Mouse (Mus musculus) midbrain, embryonic 12.5 days (tissue): ENCODE data around the gene Npw. TPM values are rescaled to one million over a fixed set of nuclear protein-coding genes. Genes with fewer than 3 reads are reported as not detected.

ENCODE experiments used
- ATAC-seq: fragments of 200-750 bp; cut with Nextera tagmentation; 2 replicates; pipeline ENCODE4 v1.8.0; 2017; ENCODE audit warnings: low read depth, moderate TSS enrichment, moderate library complexity; ENCODE audit not compliant: low FRiP score
- H3K27ac ChIP-seq: fragments of 300-500 bp; sonication (generic); replicated peaks from 2 replicates; pipeline ENCODE4 v1.5.1; 2016; ENCODE audit warnings: mild to moderate bottlenecking
- H3K27me3 ChIP-seq: fragments of 300-500 bp; sonication (generic); 2 replicates; pipeline ENCODE4 v1.6.1; 2016; ENCODE audit warnings: mild to moderate bottlenecking
- H3K36me3 ChIP-seq: fragments of 300-500 bp; sonication (generic); 2 replicates; pipeline ENCODE4 v1.6.1; 2016
- H3K4me1 ChIP-seq: fragments of 300-500 bp; sonication (generic); 2 replicates; pipeline ENCODE4 v1.6.1; 2016
- H3K4me2 ChIP-seq: fragments of 300-500 bp; sonication (generic); replicated peaks from 2 replicates; pipeline ENCODE4 v1.6.1; 2016; ENCODE audit warnings: mild to moderate bottlenecking, moderate library complexity
- H3K4me3 ChIP-seq: fragments of 300-500 bp; sonication (generic); 2 replicates; pipeline ENCODE4 v1.5.1; 2016; ENCODE audit warnings: mild to moderate bottlenecking
- H3K9ac ChIP-seq: fragments of 300-500 bp; sonication (generic); replicated peaks from 2 replicates; pipeline ENCODE4 v1.6.1; 2016; ENCODE audit warnings: mild to moderate bottlenecking, moderate library complexity
- H3K9me3 ChIP-seq: fragments of 300-500 bp; sonication (generic); 2 replicates; pipeline ENCODE4 v1.6.1; 2016; ENCODE audit warnings: mild to moderate bottlenecking
- WGBS: fragments of 180-500 bp; shearing (Covaris S2); methylation state at CpG from one replicate; pipeline ENCODE4 v1.1.7; 2016; 5-methylcytosine and 5-hydroxymethylcytosine counted together
- polyA plus RNA-seq: library from polyadenylated mRNA; unstranded; fragments of >200 nt; fragmentation: Nextera tagmentation; extraction: Ambion mirVana; gene quantifications from 2 replicates; pipeline ENCODE4 v1.2.1, GENCODE M21; 2016

Npw gene
- polyA plus RNA-seq = not detected in 2 replicates

DNA sequence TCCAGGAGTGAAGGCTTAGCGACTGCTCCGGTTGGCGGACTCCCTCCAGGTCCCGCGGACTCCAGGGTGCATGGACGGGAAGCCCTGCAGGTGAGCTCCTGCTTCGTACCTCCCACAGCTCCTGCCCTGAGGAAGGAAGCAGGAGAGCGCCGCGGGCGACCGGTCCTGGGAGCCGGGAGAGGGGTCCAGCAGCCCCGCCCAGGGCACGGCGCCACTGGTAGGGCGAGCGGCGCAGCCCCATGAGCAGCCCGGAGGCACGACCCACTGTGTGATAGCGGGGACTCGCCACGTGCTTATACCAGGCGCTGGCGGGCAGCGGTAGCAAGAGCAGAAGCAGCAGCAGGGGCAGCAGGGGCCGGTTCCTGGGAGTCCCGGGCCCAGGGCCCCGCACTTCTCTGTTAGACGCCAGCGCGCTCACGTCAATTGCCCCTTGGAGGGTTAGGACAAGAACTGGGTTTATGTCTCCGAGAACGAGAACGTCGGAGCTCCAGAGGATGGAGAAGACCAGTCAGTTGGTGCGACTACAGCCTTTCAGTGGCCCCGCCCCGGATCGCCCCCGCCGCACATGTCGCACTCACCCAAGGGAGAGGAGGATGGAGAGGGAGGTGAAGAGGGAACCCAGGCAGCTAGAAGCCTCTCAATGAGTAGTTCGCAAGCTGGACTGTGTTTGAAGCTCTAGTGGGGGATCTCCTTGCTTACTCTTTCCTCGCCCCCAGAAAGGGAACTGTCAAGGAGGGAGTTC, at the start of gene Npw:
Gene Npw, minus strand, starts transcription at position 441 of the 742 bp plus-strand sequence.
- no peaks in the 10 kb centered on the region for H3K36me3 ChIP-seq
- peak; percentile 41; the same call in 1 of the 2 replicates for ATAC-seq
- no peaks in the 10 kb centered on the region for H3K9me3 ChIP-seq
- 1% methylated on average over 47 of the region's 47 CpGs for WGBS
- H3K27ac ChIP-seq = no peak within 1 kb of the TSS
- peaks cover 16% of the 10 kb centered on the region for H3K4me1 ChIP-seq
- peaks cover 53% of the 10 kb centered on the region for H3K27me3 ChIP-seq
- peak within 1 kb of the TSS; percentile 54 for H3K9ac ChIP-seq
- peak within 1 kb of the TSS; percentile 39 for H3K4me3 ChIP-seq
- H3K4me2 ChIP-seq = peak within 1 kb of the TSS; percentile 67

DNA sequence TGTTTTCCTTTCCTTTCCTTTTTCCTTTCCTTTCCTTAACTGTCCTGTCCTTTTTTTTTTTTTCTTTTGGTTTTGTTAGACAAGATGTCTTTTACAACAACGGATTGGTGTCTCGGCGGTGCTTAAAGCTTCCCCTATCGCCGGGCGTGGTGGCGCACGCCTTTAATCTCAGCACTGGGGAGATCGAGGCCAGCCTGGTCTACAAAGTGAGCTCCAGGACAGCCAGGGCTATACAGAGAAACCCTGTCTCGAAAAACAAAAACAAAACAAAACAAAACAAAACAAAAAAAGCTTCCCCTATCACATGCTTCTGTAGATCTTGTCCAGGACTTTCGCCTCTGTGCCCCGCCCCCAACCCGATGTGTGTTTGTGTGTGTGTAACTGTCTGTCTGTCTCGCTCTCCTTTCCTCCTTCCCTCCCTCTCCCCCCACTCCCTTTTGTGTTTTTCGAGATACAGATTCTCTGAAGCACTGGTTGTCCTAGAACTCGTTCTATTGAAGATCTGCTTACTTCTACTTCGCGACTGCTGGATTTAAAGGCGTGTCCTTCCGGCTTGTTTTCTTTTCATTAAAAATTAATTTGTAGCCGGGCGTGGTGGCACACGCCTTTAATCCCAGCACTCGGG, 49.7 kb upstream of the Npw start:
- WGBS = 8% methylated on average over 24 of the region's 24 CpGs

DNA sequence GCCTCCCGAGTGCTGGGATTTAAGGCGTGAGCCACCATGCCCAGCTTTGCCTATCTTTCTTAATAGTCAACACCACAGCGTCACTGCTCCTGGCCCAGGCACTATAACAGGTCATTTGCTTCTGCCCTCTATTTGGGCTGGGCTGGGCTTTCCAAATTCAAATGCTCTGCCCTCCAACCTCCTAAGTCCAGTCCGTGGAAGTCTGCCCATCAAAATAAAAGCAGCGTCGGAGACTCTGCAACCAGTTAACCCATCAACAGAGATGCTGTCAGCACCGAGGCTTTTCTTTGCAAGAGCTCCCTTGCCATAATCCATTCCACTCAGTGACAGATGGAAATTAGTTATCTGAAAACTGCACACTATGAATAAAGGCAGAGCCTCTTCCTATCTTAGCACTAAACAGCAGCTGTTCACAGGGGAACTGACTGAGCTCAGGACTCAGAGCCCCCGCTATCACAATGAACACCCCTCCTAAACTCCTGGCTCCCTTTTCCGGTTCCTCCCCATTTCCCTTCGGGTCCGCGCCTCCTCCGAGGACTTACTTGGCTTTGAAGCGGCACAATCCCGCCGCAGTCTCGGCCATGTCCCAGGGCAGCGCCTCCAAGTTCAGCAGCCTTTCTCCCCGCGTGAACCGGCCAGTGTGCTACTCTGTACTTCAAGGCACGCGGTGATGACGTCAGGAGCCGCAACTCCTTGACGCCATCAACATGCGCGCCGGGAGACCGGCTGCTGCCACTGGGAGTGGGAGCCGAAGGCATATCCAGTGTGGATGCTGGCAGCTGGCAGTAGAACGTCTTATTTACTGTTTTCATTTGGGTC, 48.9 kb upstream of the Npw start, which contains the start of gene Tbl3:
Gene Tbl3, minus strand, starts transcription at position 679 of the 819 bp plus-strand sequence.
- Histone ChIP-seq H3K4me1 (peaks cover 16% of the 10 kb centered on the region), H3K27me3 (no peaks in the 10 kb centered on the region), H3K9ac (peak within 1 kb of the TSS; percentile 71), H3K9me3 (no peaks in the 10 kb centered on the region), H3K27ac (peak within 1 kb of the TSS; percentile 77), H3K4me2 (peak within 1 kb of the TSS; percentile 80), H3K36me3 (peaks cover 30% of the 10 kb centered on the region), H3K4me3 (peak within 1 kb of the TSS; percentile 80)
- WGBS = 4% methylated on average over 32 of the region's 32 CpGs
- ATAC-seq = peak; percentile 92

More for the DNA sequence above, 49.7 kb upstream of the Npw start:
- H3K4me1 ChIP-seq = peaks cover 16% of the 10 kb centered on the region
- H3K27me3 ChIP-seq = no peaks in the 10 kb centered on the region
- peak overlapping the region; percentile 80 for H3K4me3 ChIP-seq
- H3K27ac ChIP-seq = peak overlapping the region; percentile 77
- peaks cover 24% of the 10 kb centered on the region for H3K36me3 ChIP-seq
- peak overlapping the region; percentile 80 for H3K4me2 ChIP-seq
- peak overlapping the region; percentile 71 for H3K9ac ChIP-seq
- no peaks in the 10 kb centered on the region for H3K9me3 ChIP-seq
- ATAC-seq = peak; percentile 68; the same call in 1 of the 2 replicates

DNA sequence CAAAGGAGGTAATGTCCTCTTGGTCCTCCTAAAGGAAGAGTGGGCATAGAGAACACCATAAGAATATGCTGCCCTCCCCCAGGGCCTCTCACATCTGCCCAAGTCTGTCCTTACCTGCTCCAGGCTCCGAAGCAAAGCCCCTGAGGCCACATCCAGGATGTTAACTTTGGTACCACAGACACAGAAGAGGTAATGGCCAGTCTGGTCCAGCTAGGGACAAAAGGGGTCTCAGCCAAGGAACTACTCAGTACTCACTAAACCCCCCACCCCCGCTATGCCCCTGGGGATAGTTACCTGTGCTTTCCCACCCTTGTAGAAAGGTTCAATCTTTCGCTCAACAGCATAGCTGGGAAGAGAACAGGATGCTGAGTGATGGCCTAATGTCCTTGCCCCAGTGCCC, 47.6 kb upstream of the Npw start:
- no peaks in the 10 kb centered on the region for H3K9me3 ChIP-seq
- H3K27ac ChIP-seq = no peak overlapping the region
- WGBS = 95% methylated on average over 3 of the region's 3 CpGs
- H3K36me3 ChIP-seq = peaks cover 44% of the 10 kb centered on the region
- 0 out of 2 replicates have a peak overlapping the region, but pooled peaks have one; percentile 80 for H3K4me2 ChIP-seq
- no peak overlapping the region for H3K9ac ChIP-seq
- ATAC-seq = no peak
- peaks cover 16% of the 10 kb centered on the region for H3K4me1 ChIP-seq
- no peaks in the 10 kb centered on the region for H3K27me3 ChIP-seq
- 0 out of 2 replicates have a peak overlapping the region, but pooled peaks have one; percentile 7 for H3K4me3 ChIP-seq

DNA sequence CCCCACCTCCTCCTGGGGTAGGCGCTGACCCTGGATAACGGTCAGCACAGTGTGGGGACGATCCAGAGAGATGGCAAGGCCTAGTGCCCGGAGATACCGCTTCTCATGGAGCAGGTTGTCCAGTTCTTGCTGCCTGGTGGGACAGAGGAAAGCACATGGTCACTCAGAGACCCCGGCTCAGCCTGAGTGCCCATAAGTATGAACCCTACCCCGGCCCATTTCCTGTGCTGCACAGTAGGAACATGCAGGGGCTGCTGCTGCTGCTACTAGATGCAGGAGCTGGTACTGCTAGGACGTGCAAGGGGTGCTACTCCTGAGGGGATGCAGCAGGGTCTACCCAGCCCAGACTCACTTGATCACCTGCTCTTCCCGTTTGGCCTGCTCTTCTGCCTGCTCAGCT, 43.0 kb upstream of the Npw start:
- no peak overlapping the region for H3K4me3 ChIP-seq
- H3K9me3 ChIP-seq = no peaks in the 10 kb centered on the region
- 90% methylated on average over 9 of the region's 9 CpGs for WGBS
- peaks cover 12% of the 10 kb centered on the region for H3K4me1 ChIP-seq
- no peak overlapping the region for H3K27ac ChIP-seq
- H3K4me2 ChIP-seq = no peak overlapping the region
- no peak overlapping the region; the same call in 1 of the 2 replicates for H3K9ac ChIP-seq
- H3K36me3 ChIP-seq = peaks cover 58% of the 10 kb centered on the region
- ATAC-seq = no peak
- peaks cover 8% of the 10 kb centered on the region for H3K27me3 ChIP-seq

DNA sequence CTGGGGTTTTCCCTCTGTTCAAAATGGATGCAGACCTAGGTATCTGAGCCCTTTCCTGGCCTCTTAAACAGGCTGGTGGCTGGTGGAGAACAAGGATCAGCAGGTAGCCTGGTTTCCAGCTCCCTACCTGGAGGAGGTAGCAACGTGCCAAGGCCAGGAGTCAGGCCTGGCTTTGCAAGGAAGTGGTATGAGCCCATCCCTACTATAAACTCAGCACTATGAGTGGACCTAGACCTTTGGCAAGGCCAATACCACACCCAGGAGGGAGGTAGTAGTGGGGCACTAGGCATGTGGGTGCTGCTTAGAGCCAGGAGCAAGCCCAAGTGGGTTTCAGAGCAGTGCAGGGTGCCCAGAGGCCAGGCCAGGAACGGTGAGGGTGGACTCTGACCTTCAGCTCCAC, 41.2 kb upstream of the Npw start:
- H3K4me2 ChIP-seq = no peak overlapping the region
- H3K4me1 ChIP-seq = peaks cover 17% of the 10 kb centered on the region
- no peak for ATAC-seq
- H3K27ac ChIP-seq = no peak overlapping the region
- WGBS = 81% methylated on average over 2 of the region's 2 CpGs
- peaks cover 8% of the 10 kb centered on the region for H3K27me3 ChIP-seq
- no peak overlapping the region for H3K4me3 ChIP-seq
- H3K9me3 ChIP-seq = no peaks in the 10 kb centered on the region
- no peak overlapping the region for H3K9ac ChIP-seq
- H3K36me3 ChIP-seq = peaks cover 46% of the 10 kb centered on the region

DNA sequence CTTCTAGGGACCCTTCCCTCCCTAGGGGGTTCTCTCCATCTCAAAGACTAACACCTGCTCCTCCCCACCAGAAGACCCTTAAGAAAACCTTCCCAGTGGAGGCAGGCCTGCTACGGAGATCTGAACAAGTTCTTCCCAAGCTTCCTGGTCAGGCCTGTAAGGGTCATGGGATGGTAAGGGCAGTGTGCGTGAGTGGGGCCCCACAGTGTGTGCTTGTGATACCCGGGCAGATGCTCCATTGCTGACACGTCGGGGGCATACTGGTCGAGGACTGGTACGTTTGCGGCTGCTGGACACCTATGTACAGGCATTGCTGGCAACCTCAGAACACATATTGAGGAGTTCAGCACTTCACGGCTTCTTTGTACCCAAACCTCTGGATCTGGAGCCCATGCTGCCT, 40.5 kb upstream of the Npw start:
- no peak overlapping the region for H3K4me2 ChIP-seq
- peaks cover 17% of the 10 kb centered on the region for H3K4me1 ChIP-seq
- H3K36me3 ChIP-seq = peaks cover 39% of the 10 kb centered on the region
- H3K9ac ChIP-seq = no peak overlapping the region
- no peak overlapping the region for H3K4me3 ChIP-seq
- H3K27ac ChIP-seq = no peak overlapping the region
- H3K9me3 ChIP-seq = no peaks in the 10 kb centered on the region
- H3K27me3 ChIP-seq = peaks cover 8% of the 10 kb centered on the region
- no peak for ATAC-seq
- WGBS = 71% methylated on average over 9 of the region's 9 CpGs

DNA sequence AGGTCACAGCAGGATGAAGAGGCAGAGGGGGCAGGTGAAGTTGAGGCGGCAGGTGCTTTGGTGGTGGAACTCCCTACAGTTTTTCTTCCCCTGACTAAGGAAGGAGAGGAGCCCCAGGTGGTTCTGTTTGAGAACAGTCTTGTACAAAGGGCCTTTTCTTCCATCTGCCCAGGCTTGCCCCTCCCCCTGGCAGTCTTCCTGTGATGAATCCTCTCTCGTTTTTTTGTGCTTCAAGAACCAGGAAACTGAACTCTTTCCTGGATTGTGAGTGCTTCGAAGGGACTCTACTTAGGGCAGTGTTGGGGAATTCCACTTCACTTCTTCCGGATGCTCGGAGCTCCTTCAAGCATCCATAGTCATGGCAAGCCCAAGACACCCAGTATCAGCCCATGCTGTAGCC, 39.7 kb upstream of the Npw start:
- Histone ChIP-seq H3K36me3 (peaks cover 40% of the 10 kb centered on the region), H3K9ac (no peak overlapping the region), H3K9me3 (no peaks in the 10 kb centered on the region), H3K27ac (no peak overlapping the region), H3K4me2 (no peak overlapping the region), H3K27me3 (peaks cover 8% of the 10 kb centered on the region), H3K4me1 (peaks cover 17% of the 10 kb centered on the region), H3K4me3 (no peak overlapping the region)
- ATAC-seq = no peak
- 22% methylated on average over 5 of the region's 5 CpGs for WGBS

DNA sequence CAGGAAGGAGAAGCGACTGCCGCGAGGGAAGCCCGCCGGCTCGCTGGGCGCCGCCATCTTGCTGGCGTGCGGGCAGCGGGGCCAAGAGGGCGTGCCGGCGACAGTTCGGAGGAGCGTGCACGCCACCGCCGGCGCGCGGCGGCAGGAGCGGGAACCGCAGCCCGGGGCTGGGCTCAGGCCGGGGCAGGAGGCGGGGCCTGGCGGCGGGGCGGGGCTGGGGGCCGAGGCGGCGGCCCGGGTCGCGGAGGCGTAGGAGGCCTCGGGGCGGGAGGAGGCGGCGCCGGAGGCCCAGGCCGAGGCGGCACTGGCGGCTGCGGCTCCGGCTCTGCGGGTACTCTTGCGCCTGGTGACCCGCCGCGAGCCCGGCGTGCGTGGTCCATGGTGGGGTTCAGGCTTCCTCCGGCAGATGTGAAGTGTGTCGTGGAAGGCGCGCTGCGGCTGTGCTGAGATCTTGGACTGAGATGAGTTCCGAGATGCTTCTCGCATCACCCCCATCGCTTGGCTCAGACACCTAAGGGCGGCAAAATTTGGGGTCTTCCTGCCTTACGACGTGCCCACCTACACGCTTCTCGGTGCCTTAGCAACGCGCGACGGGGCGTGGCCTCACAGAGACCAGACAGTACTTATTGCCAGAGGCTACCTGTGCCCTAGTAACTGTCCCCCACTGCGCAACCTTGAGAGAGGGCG, 37.9 kb upstream of the Npw start, which contains the start of the genes Gfer and Noxo1:
Gene Gfer, minus strand, starts transcription at position 146 of the 687 bp plus-strand sequence.
Gene Noxo1, plus strand, starts transcription at position 224 of the 687 bp plus-strand sequence.
- H3K36me3 ChIP-seq = peaks cover 34% of the 10 kb centered on the region
- peak; percentile 92 for ATAC-seq
- H3K27ac ChIP-seq = peak within 1 kb of the TSS; percentile 84
- peak within 1 kb of the TSS; percentile 80 for H3K4me3 ChIP-seq
- H3K9me3 ChIP-seq = no peaks in the 10 kb centered on the region
- under 1% methylated on average over 65 of the region's 76 CpGs for WGBS
- H3K4me1 ChIP-seq = peaks cover 17% of the 10 kb centered on the region
- H3K4me2 ChIP-seq = peak within 1 kb of the TSS; percentile 86
- H3K27me3 ChIP-seq = peaks cover 10% of the 10 kb centered on the region
- peak within 1 kb of the TSS; percentile 81 for H3K9ac ChIP-seq

DNA sequence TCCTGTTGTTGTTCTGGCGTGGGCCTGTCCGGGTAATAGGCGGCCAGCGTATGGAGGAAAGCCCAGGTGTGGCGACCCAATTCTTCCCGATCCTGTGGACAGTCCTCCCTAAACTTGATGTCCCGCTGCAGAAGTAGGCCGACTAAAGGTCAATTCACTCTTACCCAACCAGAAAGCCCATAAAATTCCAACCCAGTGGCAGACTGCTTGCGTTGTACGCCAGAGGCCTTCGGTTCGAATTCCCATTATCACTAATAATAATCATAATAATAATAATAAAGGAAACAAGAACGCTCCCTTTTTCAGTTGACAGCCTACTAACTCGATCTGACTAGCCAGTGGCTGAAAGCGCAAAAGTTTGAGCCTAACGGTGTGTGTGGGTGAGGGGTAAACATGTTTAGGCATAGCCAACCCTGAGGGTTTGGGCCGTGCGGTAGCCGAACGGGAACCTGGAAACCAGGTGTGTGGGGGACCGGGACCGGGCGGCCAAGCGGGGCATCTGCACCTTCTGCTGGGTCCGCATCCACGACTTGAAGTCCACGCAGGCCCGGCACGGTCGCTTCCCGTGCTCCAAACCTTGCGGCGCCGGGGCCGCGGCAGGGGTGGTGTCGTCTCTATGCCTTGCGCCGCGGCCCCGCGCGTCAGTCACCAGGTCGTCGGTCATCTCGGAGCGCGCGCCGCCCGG, 37.2 kb upstream of the Npw start:
- peak overlapping the region; percentile 80 for H3K4me3 ChIP-seq
- H3K27ac ChIP-seq = peak overlapping the region; percentile 84
- no peaks in the 10 kb centered on the region for H3K9me3 ChIP-seq
- peak; percentile 45 for ATAC-seq
- H3K4me1 ChIP-seq = peaks cover 17% of the 10 kb centered on the region
- peaks cover 16% of the 10 kb centered on the region for H3K27me3 ChIP-seq
- peak overlapping the region; percentile 86 for H3K4me2 ChIP-seq
- 9% methylated on average over 42 of the region's 51 CpGs for WGBS
- H3K36me3 ChIP-seq = peaks cover 27% of the 10 kb centered on the region
- H3K9ac ChIP-seq = peak overlapping the region; percentile 81

DNA sequence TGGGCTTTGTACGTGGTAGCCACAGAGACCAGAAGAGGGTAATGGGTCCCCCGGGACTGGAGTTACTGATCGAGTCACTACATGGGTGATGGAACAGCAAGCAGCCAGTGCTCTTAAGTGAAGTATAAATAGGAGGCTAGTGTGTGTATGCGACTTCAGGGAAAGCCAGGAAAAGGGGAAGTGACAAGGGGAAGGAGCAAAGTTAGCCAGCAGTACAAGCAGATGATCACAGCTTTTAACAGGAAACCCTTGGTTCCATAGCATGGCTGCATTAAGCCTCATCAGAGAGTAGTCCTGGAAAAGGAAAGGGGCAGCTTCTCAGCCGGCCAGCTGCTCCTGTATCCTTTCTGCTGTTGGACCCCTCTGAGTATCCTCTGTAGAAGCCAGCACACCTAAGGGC, 34.1 kb upstream of the Npw start:
- ATAC-seq = no peak
- 87% methylated on average over 5 of the region's 5 CpGs for WGBS
- no peak overlapping the region for H3K4me2 ChIP-seq
- H3K36me3 ChIP-seq = peaks cover 16% of the 10 kb centered on the region
- no peak overlapping the region for H3K9ac ChIP-seq
- H3K4me3 ChIP-seq = no peak overlapping the region
- peaks cover 39% of the 10 kb centered on the region for H3K27me3 ChIP-seq
- peaks cover 30% of the 10 kb centered on the region for H3K4me1 ChIP-seq
- H3K9me3 ChIP-seq = no peaks in the 10 kb centered on the region
- no peak overlapping the region for H3K27ac ChIP-seq
